ENCODE assay signal across 25 mouse cellular contexts in genomic region chr2:158036408-158036807, GRCm38 (mm10). TPM values are rescaled to one million over a fixed set of nuclear protein-coding genes. Genes with fewer than 3 reads are reported as not detected.
DNase-seq lines count a peak whose midpoint lies in the region; ATAC-seq and TF ChIP-seq lines count a peak whose summit lies in the region.
"Had no signal": no experiment of that assay in that cellular context is flagged by ENCODE, and none has a peak within 500 bp of the region (broad histone marks: within the 10 kb centered on the region; RNA-seq: fewer than 3 reads in every experiment).

No protein-coding gene starts in this region.

- DNase-seq in frontal cortex, postnatal 10 days (ENCODE audit: low spot score in 2 of 2): no peak
- DNase-seq in heart, postnatal 25 days (ENCODE audit: low spot score): no peak
- no peak for DNase-seq in liver, postnatal 0 days
- DNase-seq in right cerebral cortex, adult 18-20 months: peak; percentile 15
- DNase-seq in right cerebral cortex, postnatal 36 days (ENCODE audit: low spot score in 2 of 2): no peak
- DNase-seq: adrenal gland, adult 8-10 months; adrenal gland, postnatal 25 days; cerebellum, adult 18-20 months; cerebellum, adult 9-10 months; cerebellum, postnatal 14 days; gastrocnemius, postnatal 10 days; gastrocnemius, postnatal 36 days; heart, postnatal 14 days had no signal

- H3K4me1 ChIP-seq in heart, embryonic 13.5 days: peaks cover 37% of the 10 kb centered on the region
- peaks cover 57% of the 10 kb centered on the region for H3K4me1 ChIP-seq in liver, embryonic 12.5 days
- peaks cover 17% of the 10 kb centered on the region for H3K4me1 ChIP-seq in liver, postnatal 0 days (ENCODE audit: insufficient read depth)

- 53% methylated on average over 6 of the region's 6 CpGs for WGBS in heart, embryonic 13.5 days
- WGBS in liver, embryonic 12.5 days (ENCODE audit: insufficient replicate concordance): 71% methylated on average over 6 of the region's 6 CpGs
- 80% methylated on average over 6 of the region's 6 CpGs for WGBS in liver, postnatal 0 days (ENCODE audit: insufficient replicate concordance)

- no peaks in the 10 kb centered on the region for H3K27me3 ChIP-seq in heart, embryonic 13.5 days (replicated peaks)
- no peaks in the 10 kb centered on the region for H3K27me3 ChIP-seq in liver, embryonic 12.5 days (replicated peaks)
- H3K27me3 ChIP-seq in liver, postnatal 0 days (ENCODE audit: insufficient read depth, low read length): no peaks in the 10 kb centered on the region
- H3K27me3 ChIP-seq: forebrain, embryonic 13.5 days; heart, embryonic 15.5 days; hindbrain, embryonic 13.5 days; intestine, embryonic 15.5 days had no signal

- H3K36me3 ChIP-seq in heart, embryonic 13.5 days: peaks cover 42% of the 10 kb centered on the region
- peaks cover 68% of the 10 kb centered on the region for H3K36me3 ChIP-seq in liver, embryonic 12.5 days
- H3K36me3 ChIP-seq in liver, postnatal 0 days (replicated peaks; ENCODE audit: insufficient read depth, low read length): peaks cover 17% of the 10 kb centered on the region

- no peak overlapping the region; the same call in 1 of the 2 replicates for H3K9ac ChIP-seq in heart, embryonic 13.5 days
- H3K9ac ChIP-seq in liver, embryonic 12.5 days: no peak overlapping the region
- no peak overlapping the region for H3K9ac ChIP-seq in liver, postnatal 0 days (replicated peaks)
- H3K9ac ChIP-seq: forebrain, embryonic 13.5 days; heart, embryonic 15.5 days; hindbrain, embryonic 13.5 days; intestine, embryonic 15.5 days had no signal

- intact Hi-C loops in heart, postnatal 25 days (cut with DNase I): no loop called here

- no peak for TF ChIP-seq CTCF in liver, postnatal 0 days (IDR thresholded peaks at IDR 0.05; ENCODE audit: low read depth)

- TF ChIP-seq EP300 in liver, postnatal 0 days (IDR thresholded peaks at IDR 0.05; ENCODE audit: low read depth): no peak

- H3K27ac ChIP-seq in heart, embryonic 13.5 days (replicated peaks): 0 out of 2 replicates have a peak overlapping the region, but pooled peaks have one; percentile 33
- H3K27ac ChIP-seq in liver, embryonic 12.5 days: no peak overlapping the region
- no peak overlapping the region for H3K27ac ChIP-seq in liver, postnatal 0 days (ENCODE audit: low read depth)
- H3K27ac ChIP-seq: forebrain, embryonic 10.5 days; forebrain, embryonic 13.5 days; heart, embryonic 15.5 days; hindbrain, embryonic 10.5 days; hindbrain, embryonic 13.5 days; intestine, embryonic 15.5 days had no signal

- H3K4me3 ChIP-seq in heart, embryonic 13.5 days: no peak overlapping the region
- no peak overlapping the region for H3K4me3 ChIP-seq in liver, embryonic 12.5 days
- H3K4me3 ChIP-seq in liver, postnatal 0 days (ENCODE audit: low read depth, low read length): no peak overlapping the region
- H3K4me3 ChIP-seq: forebrain, embryonic 10.5 days; forebrain, embryonic 13.5 days; heart, embryonic 15.5 days; hindbrain, embryonic 10.5 days; hindbrain, embryonic 13.5 days; intestine, embryonic 15.5 days had no signal

- H3K4me2 ChIP-seq in heart, embryonic 13.5 days: peak overlapping the region; percentile 5; the same call in 1 of the 2 replicates
- peak overlapping the region; percentile 36 for H3K4me2 ChIP-seq in liver, embryonic 12.5 days
- no peak overlapping the region for H3K4me2 ChIP-seq in liver, postnatal 0 days (ENCODE audit: low read depth, low read length)
- H3K4me2 ChIP-seq: forebrain, embryonic 13.5 days; heart, embryonic 15.5 days; hindbrain, embryonic 13.5 days; intestine, embryonic 15.5 days had no signal

- peak; percentile 59; the same call in 1 of the 2 replicates for ATAC-seq in frontal cortex, adult (ENCODE audit: low TSS enrichment)
- no peak for ATAC-seq in heart, embryonic 13.5 days (ENCODE audit: extremely low read depth, insufficient number of reproducible peaks, low FRiP score, low TSS enrichment)
- ATAC-seq in liver, embryonic 12.5 days: no peak
- no peak for ATAC-seq in liver, postnatal 0 days
- ATAC-seq: activated CD4-positive, CD25-positive, alpha-beta regulatory T cell, adult 4 months; forebrain, embryonic 13.5 days; forebrain, embryonic 16.5 days; hindbrain, embryonic 16.5 days; intestine, embryonic 15.5 days had no signal

- H3K9me3 ChIP-seq in heart, embryonic 13.5 days: no peaks in the 10 kb centered on the region
- no peaks in the 10 kb centered on the region for H3K9me3 ChIP-seq in liver, embryonic 12.5 days (replicated peaks)
- H3K9me3 ChIP-seq in liver, postnatal 0 days (ENCODE audit: low read length): no peaks in the 10 kb centered on the region
- H3K9me3 ChIP-seq: forebrain, embryonic 10.5 days; forebrain, embryonic 13.5 days; heart, embryonic 15.5 days; hindbrain, embryonic 10.5 days; hindbrain, embryonic 13.5 days; intestine, embryonic 15.5 days had no signal

RNA-seq across cellular contexts. Expression of gene Rprd1b, which starts 8.1 kb away (rescaled TPM):
- polyA plus RNA-seq in heart, embryonic 13.5 days (2015; fragmentation: Nextera tagmentation; extraction: Ambion mirVana): 26.7 and 27.4 TPM in 2 replicates
- total RNA-seq in heart, postnatal 25 days (2021): 10 to 100 TPM; 25.5 to 29.4 TPM
- 40.4 and 42.5 TPM in 2 replicates for polyA plus RNA-seq in liver, embryonic 12.5 days (2016; fragmentation: Nextera tagmentation; extraction: Ambion mirVana)
- 15.6 and 17.4 TPM in 2 replicates for polyA plus RNA-seq in liver, postnatal 0 days (2015; fragmentation: Nextera tagmentation; extraction: Ambion mirVana)

RNA-seq across cellular contexts. Expression of gene Tti1, which starts 8.2 kb away (rescaled TPM):
- polyA plus RNA-seq in heart, embryonic 13.5 days (2015; fragmentation: Nextera tagmentation; extraction: Ambion mirVana): 22.1 and 24.5 TPM in 2 replicates
- 10 to 100 TPM; 22.1 to 25.2 TPM for total RNA-seq in heart, postnatal 25 days (2021)
- 21.8 and 22.2 TPM in 2 replicates for polyA plus RNA-seq in liver, embryonic 12.5 days (2016; fragmentation: Nextera tagmentation; extraction: Ambion mirVana)
- polyA plus RNA-seq in liver, postnatal 0 days (2015; fragmentation: Nextera tagmentation; extraction: Ambion mirVana): 4.7 and 5.4 TPM in 2 replicates
